Mouse (Mus musculus) adrenal gland, postnatal 36 days (tissue): ENCODE data around the gene Gm20388. TPM values are rescaled to one million over a fixed set of nuclear protein-coding genes. Genes with fewer than 3 reads are reported as not detected.

Experiments
- DNase-seq, 2 experiments: peaks; one replicate each; pipeline ENCODE4 v3.0.0; 2021; ENCODE audit warnings: mixed read lengths in 1 of 2
- total RNA-seq, 2 experiments: library from RNA; stranded (reverse); gene quantifications; 2 replicates each; pipeline ENCODE4 v1.2.3; 2021

Gene Gm20388
- total RNA-seq, 2 experiments from 2014 or later: 2.4 to 7.4 TPM

GRCm38 (mm10) chr8:120565151-120565711 is 654.6 kb downstream of the Gm20388 start:
- no peak for DNase-seq

- no peak for DNase-seq
These were observed 656.0 kb downstream of the Gm20388 start for GRCm38 (mm10) chr8:120566681-120567080.

DNA sequence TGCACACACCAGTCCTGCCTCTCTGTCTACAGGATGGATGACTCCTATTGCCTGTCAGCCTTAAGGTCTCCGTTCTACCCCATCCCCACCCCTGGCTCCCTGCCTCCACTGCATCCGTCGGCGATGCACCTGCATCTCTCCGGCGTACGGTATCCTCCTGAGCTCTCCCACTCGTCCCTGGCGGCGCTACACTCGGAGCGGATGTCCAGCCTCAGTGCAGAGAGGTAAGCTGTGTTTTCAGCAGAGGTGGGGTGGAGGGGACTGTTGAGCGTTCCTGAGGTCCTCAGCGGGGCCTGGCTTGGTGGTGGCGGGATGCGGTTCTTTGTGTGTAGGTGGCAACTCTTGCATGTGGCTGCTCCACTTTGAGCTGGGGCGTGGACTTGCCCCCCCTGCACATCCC is 657.1 kb downstream of the Gm20388 start:
- DNase-seq: no peak

DNA sequence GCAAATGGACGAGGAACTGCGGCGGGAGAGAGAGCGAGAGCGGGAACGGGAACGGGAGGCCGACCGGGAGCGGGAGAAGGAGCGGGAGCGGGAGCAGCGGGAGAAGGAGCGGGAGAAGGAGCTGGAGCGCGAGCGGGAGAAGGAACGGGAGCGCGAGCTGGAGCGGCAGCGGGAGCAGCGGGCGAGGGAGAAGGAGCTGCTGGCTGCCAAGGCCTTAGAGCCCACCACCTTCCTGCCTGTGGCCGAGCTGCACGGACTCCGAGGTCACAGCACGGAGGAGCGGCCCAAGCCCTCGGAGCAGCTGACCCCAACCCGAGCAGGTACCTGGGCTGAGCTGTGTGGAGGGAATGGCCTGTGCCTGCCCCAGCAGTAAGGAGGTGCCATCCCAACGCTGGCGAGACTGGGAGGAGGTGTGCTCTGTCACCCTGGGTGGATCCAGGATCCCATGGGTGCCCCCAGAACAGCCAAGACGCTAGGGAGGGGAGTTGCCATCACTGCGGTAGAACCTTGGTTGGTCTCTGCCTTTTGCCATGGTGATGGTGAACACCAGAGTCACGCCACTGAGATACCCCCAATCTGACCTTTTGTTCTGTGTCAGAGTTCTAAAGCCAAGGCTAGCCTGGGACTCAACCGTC is 657.6 kb downstream of the Gm20388 start:
- no peak for DNase-seq

DNA sequence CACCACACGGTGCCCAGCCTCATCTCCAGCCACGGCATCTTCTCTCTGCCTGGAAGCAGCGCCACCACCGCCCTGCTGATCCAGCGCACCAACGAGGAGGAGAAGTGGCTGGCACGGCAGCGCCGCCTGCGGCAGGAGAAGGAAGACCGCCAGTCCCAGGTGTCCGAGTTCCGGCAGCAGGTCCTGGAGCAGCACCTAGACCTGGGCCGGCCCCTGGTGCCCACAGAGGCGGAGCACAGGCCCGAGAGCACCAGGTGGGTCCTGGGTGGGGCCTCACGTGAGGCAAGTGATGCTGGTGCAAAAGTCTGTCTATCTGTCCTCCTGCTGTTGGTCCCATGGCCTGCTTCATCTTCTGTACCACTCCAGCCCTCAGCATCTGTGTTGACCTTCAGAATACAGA is 658.5 kb downstream of the Gm20388 start:
- no peak for DNase-seq

DNA sequence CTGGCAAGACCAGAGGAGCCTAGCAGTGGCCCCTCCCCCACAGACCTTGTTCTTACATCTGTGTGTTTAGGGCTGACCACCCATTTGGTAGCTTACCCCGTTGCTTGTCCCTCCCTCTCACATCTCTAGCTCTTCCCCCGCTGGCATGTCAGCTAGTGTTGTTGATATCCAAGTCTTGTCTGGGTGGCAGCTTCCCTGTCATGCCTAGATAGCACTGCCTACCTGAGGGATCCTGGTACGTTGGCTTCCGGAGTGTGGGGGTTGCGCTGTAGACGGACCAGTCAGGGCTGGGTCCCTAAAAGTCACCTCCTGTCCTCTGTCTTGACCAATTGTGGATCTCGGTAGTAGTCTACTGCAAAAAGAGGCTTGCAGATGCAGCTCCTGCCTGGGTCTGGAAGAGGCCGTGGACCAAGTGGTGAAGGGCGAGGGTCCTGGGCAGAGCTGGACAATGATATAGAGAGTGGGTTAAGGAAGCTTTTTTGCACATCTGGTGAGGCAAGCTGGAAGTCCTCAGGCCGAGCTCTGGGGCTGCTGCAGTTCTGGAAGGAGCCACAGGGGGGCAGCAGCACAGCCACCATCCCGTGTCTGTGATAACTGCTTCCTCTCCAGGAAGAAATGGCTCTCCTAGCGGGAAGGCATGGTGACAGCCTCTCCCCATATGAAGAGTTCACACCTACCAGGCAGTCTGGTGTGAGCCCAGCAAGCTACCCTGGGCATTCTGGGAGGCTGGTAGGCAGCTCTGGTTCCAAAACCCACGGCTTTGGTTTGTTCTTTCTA is 659.5 kb downstream of the Gm20388 start:
- peak; percentile 79 to 87 for DNase-seq

DNA sequence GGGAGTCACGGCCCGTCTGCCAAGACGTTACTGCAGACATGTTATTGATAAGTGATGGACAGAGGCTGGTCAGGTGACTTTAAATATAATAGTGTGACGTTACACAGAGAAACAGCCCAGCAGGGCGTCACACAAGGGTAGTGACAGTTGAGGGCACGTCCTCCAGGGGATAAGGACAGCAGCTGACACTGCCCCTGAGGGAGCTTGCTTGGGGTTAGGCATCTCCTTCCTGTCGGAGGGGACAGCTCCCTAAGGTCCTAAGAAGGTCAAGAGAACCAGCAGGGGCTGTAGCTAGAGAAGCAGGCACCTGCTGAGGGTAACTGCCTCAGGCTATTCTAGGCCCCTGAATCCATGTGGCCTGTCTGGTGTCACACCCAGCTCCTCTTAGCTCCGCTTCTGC is 660.9 kb downstream of the Gm20388 start:
- DNase-seq: no peak

DNA sequence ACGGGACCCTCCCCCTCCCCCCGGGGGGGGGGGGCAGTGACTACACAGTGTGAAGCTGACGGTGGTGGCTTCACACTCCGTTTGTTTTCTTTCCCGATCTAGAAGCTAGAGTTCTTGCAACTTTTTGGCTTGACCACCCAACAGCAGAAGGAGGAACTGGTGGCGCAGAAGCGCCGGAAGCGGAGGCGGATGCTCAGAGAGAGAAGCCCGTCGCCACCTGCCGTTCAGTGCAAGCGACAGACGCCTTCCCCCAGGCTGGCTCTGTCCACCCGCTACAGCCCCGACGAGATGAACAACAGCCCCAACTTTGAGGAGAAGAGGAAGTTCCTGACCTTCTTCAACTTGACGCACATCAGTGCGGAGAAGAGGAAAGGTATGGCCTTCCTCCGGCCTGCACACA is 661.9 kb downstream of the Gm20388 start:
- DNase-seq: no peak

DNA sequence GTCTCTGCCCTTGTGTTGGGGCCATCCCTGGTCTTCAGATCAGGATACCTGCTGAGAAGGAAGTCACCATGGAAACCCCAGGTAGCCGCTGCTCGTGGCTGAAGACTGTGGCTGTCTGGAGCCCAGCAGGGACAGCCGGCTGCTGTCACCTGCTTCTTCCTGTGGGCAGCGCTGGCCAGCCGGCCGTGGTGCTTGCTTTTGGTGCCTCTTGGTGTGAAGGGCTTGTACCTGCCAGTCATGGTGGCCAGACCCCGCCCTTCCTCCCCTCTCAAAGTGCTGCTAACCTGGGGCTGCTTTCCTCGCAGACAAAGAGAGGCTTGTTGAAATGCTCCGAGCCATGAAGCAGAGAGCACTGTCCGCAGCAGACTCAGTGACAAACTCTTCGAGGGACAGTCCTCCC is 663.2 kb downstream of the Gm20388 start:
- DNase-seq: no peak

GRCm38 (mm10) chr8:120574941-120575340 is 664.3 kb downstream of the Gm20388 start:
- DNase-seq: peak; percentile 71 to 78

- peak; percentile 43 to 53 for DNase-seq
These were observed 665.2 kb downstream of the Gm20388 start for GRCm38 (mm10) chr8:120575801-120576200.

DNA sequence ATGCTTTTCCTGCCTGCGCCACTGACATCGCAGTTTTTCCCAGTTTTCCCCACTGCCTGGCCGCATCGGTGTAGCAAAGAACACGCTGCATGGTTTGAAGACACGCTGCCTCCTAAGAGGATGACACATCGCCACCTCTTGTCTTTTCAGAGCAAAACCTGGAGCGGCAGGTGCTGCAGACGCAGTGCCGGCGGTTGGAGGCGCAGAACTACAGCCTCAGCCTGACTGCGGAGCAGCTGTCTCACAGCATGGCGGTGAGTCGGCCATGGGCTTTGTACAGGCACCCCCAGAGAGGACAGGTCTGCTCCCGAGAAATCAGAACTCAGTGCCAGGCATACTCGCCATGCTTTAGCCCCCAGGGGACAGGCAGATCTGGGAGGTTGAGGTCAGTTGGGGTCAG is 667.2 kb downstream of the Gm20388 start:
- no peak for DNase-seq

GRCm38 (mm10) chr8:120580336-120581000 is 669.8 kb downstream of the Gm20388 start:
- DNase-seq: no peak

DNA sequence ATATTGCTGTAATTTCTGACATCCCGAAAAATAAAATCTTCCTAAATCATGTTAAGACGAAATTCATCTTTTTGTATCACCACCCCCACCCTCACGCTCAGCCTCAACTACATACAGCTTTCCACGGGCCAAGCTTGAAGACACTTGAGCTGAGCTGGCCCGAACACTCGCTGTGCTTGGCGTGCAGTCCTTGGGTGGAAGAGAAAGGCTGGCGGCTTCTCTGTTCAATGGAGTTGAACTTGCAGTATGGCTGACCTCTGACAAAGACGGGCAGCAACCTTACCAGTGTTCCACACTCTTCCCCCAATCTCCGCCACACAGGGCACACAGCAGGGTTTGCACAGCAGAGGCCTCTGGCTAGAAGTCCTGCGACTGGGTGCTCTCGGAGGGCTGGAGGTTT is 670.7 kb downstream of the Gm20388 start:
- DNase-seq: no peak

GRCm38 (mm10) chr8:120581811-120582210 is 671.2 kb downstream of the Gm20388 start:
- no peak for DNase-seq

GRCm38 (mm10) chr8:120585521-120585920 is 674.9 kb downstream of the Gm20388 start:
- no peak for DNase-seq

GRCm38 (mm10) chr8:120588908-120589771 is 678.5 kb downstream of the Gm20388 start, which contains the start of gene Gins2:
Gene Gins2 (minus strand): TSS chr8:120589304.
- peak; percentile 99 for DNase-seq

DNA sequence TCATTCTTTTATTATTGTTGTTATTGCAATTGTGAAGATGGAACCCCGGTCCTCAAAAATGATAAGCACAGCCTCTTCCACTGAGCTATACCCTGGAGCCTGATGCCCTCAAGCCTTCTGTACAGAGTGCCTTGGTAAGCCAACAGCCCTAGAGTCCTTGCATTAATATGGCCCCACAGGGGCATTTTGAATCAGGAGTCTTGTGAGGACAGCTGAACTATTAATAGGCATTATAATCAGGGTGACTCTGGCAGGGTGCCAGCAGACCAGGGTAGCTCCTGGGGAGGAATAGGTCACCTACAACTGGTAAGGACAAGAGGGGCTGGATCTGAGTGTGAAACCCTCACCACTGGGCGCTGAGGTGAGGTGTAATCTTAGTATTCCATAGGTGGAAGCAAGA is 679.3 kb downstream of the Gm20388 start:
- DNase-seq: no peak

DNA sequence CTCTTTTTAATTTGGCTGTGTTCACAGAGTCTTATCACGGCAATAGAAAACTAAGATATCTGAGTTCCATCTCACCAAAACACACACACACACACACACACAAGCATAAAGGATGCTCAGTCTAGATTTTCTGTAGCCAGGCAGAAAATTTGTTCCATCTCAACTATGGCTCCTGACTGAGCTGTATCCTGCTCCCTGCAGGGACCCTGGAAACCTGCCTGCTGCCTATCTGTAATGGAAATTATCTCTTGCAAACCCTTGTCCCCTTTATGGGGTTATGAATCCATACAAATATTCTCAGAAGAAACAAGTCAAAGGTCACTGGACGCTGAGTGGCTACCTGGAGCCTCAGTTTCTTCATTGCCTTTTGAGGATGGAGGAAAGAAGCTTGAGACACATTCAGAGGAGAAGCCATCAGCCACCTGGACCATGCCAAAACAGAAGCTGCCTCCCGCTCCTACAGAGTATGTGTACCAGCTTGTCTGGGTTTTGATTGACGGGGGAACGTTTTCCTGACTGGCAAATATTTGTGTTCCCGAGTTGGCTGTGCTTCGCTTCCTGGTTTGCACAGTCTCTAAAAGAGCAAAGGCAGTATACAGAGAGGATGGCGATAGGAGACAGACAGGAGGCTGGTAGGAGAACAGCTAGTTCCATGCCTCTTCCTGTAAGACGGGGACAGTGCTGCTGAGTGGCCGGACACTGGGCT is 681.1 kb downstream of the Gm20388 start:
- DNase-seq: no peak

- no peak for DNase-seq
These were observed 683.9 kb downstream of the Gm20388 start for GRCm38 (mm10) chr8:120594571-120594970.

GRCm38 (mm10) chr8:120595963-120596362 is 685.3 kb downstream of the Gm20388 start:
- peak; percentile 36 to 64 for DNase-seq
